Mouse (Mus musculus) forebrain, embryonic 15.5 days (tissue): ENCODE data around the gene Tomm40. TPM values are rescaled to one million over a fixed set of nuclear protein-coding genes. Genes with fewer than 3 reads are reported as not detected.
"Not testable (repeated sequence)": the region's sequence is repeated elsewhere in the genome, so short reads cannot be mapped to it uniquely, and the experiment has no call there.

ENCODE experiments used
- ATAC-seq: fragments of 200-750 bp; cut with Nextera tagmentation; replicated peaks from 2 replicates; pipeline ENCODE4 v1.8.0; 2017; ENCODE audit warnings: mild to moderate bottlenecking, moderate TSS enrichment, moderate library complexity
- H3K27ac ChIP-seq: fragments of 300-500 bp; sonication (generic); replicated peaks from 2 replicates; pipeline ENCODE4 v1.5.1; 2015; ENCODE audit warnings: mild to moderate bottlenecking, inconsistent platforms
- H3K27me3 ChIP-seq: fragments of 300-500 bp; sonication (generic); 2 replicates; pipeline ENCODE4 v1.6.1; 2015; ENCODE audit warnings: inconsistent platforms
- H3K36me3 ChIP-seq: fragments of 300-500 bp; sonication (generic); 2 replicates; pipeline ENCODE4 v1.6.1; 2015; ENCODE audit warnings: mild to moderate bottlenecking, inconsistent platforms
- H3K4me1 ChIP-seq: fragments of 300-500 bp; sonication (generic); 2 replicates; pipeline ENCODE4 v1.6.1; 2015; ENCODE audit warnings: inconsistent platforms
- H3K4me2 ChIP-seq: fragments of 300-500 bp; sonication (generic); replicated peaks from 2 replicates; pipeline ENCODE4 v1.6.1; 2015; ENCODE audit warnings: mild to moderate bottlenecking, inconsistent platforms
- H3K4me3 ChIP-seq: fragments of 300-500 bp; sonication (generic); 2 replicates; pipeline ENCODE4 v1.5.1; 2015; ENCODE audit warnings: mild to moderate bottlenecking, inconsistent platforms
- H3K9ac ChIP-seq: fragments of 300-500 bp; sonication (generic); replicated peaks from 2 replicates; pipeline ENCODE4 v1.6.1; 2015; ENCODE audit warnings: mild to moderate bottlenecking, inconsistent platforms
- H3K9me3 ChIP-seq: fragments of 300-500 bp; sonication (generic); 2 replicates; pipeline ENCODE4 v1.6.1; 2016; ENCODE audit warnings: inconsistent platforms
- WGBS: fragments of 180-500 bp; shearing (Covaris S2); methylation state at CpG from one replicate; pipeline ENCODE4 v1.1.7; 2015; ENCODE audit warnings: mixed read lengths; 5-methylcytosine and 5-hydroxymethylcytosine counted together
- polyA plus RNA-seq: library from polyadenylated mRNA; unstranded; fragments of >200 nt; fragmentation: Nextera tagmentation; extraction: Ambion mirVana; gene quantifications from 2 replicates; pipeline ENCODE4 v1.2.1, GENCODE M21; 2015

The Tomm40 gene
- polyA plus RNA-seq, 1 experiment from 2014 or later, result 137 TPM

- no peak overlapping the region for H3K4me3 ChIP-seq
- no peaks in the 10 kb centered on the region for H3K9me3 ChIP-seq
- no peaks in the 10 kb centered on the region for H3K4me1 ChIP-seq
- H3K9ac ChIP-seq, result no peak overlapping the region
- H3K4me2 ChIP-seq, result no peak overlapping the region
- no peak for ATAC-seq
- H3K27ac ChIP-seq, result no peak overlapping the region
- H3K27me3 ChIP-seq, result no peaks in the 10 kb centered on the region
- no peaks in the 10 kb centered on the region for H3K36me3 ChIP-seq
- WGBS, result 86% methylated on average over 4 of the region's 4 CpGs
These were observed 24.4 kb downstream of the Tomm40 start for GRCm38 (mm10) chr7:19690845-19691244.

DNA sequence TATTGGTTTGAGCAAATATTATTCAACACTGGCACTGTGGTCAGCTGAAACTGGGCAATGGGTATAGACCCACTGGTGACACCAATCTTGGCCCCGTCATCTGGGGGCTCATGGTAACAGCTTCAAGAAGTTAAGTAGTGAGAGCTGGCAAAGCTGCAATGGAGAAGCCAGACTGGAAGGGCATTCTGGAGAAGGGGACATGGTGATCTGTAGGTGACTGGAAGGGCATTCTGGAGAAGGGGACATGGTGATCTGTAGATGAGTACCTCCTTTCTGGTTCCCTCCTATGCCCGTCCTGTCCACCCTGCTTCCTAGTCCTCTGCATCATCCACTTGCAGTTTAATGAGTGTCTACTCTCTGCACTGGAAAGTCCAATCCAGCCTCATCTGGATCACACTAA lies 26.6 kb downstream of the Tomm40 start:
- no peak overlapping the region for H3K27ac ChIP-seq
- no peak overlapping the region for H3K4me3 ChIP-seq
- no peaks in the 10 kb centered on the region for H3K4me1 ChIP-seq
- H3K36me3 ChIP-seq, result no peaks in the 10 kb centered on the region
- H3K9me3 ChIP-seq, result no peaks in the 10 kb centered on the region
- no peaks in the 10 kb centered on the region for H3K27me3 ChIP-seq
- no peak overlapping the region for H3K9ac ChIP-seq
- no peak overlapping the region for H3K4me2 ChIP-seq
- ATAC-seq, result no peak
- WGBS, result 98% methylated on average over 2 of the region's 2 CpGs

DNA sequence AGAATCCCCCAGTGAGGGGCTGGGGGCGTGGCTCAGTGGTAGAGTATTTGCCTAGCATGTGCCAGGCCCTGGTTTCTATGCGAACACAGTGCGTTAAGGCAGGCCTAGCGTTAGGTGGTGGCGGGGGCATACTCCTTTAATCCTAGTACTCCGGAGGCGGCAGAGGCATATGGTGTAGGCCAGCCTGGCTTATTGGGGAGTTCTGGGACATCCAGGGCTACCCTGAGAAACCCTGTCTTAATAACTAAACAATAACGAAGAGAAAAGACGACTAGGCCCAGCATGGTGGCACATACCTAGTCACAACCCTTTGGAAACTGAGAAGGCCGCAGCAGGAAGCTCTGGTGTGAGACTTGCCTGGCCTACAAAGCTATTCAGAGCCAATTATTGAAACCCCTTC lies 27.1 kb downstream of the Tomm40 start:
- ATAC-seq, result no peak
- H3K27ac ChIP-seq, result no peak overlapping the region
- H3K4me3 ChIP-seq, result no peak overlapping the region
- no peaks in the 10 kb centered on the region for H3K27me3 ChIP-seq
- no peak overlapping the region for H3K4me2 ChIP-seq
- no peak overlapping the region for H3K9ac ChIP-seq
- H3K9me3 ChIP-seq, result no peaks in the 10 kb centered on the region
- WGBS, result 91% methylated on average over 10 of the region's 10 CpGs
- no peaks in the 10 kb centered on the region for H3K36me3 ChIP-seq
- no peaks in the 10 kb centered on the region for H3K4me1 ChIP-seq

GRCm38 (mm10) chr7:19686927-19687583 lies 28.2 kb downstream of the Tomm40 start:
- not testable (repeated sequence) for H3K27me3 ChIP-seq, H3K27ac ChIP-seq, H3K4me1 ChIP-seq, H3K9ac ChIP-seq, ATAC-seq, H3K4me3 ChIP-seq, H3K36me3 ChIP-seq, H3K4me2 ChIP-seq, H3K9me3 ChIP-seq
- 74% methylated on average over 8 of the region's 8 CpGs for WGBS

DNA sequence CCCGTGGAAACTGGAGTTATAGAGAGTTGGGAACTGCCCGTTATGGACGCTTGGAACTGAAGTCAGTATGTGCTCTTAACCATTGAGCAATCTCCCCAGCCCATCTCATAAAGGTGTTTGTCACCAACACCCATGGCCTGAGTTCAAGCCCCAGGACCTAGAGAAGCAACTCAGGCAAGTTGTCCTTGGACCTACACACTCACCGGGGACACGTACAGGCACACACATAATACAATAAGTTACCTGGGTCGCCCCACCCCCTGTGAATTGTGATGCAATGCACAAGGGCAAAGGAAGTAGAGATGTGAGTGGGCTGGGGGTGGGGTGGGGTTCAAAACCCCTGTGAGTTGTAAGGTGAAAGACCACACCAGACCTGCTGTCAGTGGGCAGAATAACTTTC lies 28.7 kb downstream of the Tomm40 start:
- no peak for ATAC-seq
- no peaks in the 10 kb centered on the region for H3K36me3 ChIP-seq
- H3K27me3 ChIP-seq, result no peaks in the 10 kb centered on the region
- H3K4me3 ChIP-seq, result no peak overlapping the region
- WGBS, result 84% methylated on average over 6 of the region's 6 CpGs
- H3K9me3 ChIP-seq, result no peaks in the 10 kb centered on the region
- no peaks in the 10 kb centered on the region for H3K4me1 ChIP-seq
- no peak overlapping the region for H3K9ac ChIP-seq
- no peak overlapping the region for H3K4me2 ChIP-seq
- no peak overlapping the region for H3K27ac ChIP-seq

DNA sequence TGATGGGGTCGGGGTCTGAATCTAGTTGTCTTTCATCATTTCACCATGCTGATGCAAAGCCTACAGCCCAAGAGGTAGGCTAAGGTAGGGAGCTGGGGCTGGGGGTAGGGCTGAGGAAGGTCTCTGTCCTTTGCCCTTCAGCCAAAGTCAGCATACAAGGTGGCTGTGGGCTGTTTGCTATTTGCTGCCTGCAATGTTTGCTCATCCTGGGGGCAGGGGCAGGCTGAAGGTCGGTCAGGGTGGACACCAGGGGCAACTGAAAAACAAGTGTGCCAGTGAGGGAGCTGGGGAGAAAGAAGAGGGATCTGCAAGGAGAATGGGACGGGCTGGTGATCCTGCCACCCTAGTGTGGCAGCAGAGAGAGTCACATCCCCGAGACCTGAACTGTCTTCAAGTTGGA lies 29.9 kb downstream of the Tomm40 start:
- WGBS, result 60% methylated on average over 4 of the region's 4 CpGs
- Histone ChIP-seq H3K4me2 (no peak overlapping the region), H3K27ac (no peak overlapping the region), H3K4me3 (no peak overlapping the region), H3K4me1 (no peaks in the 10 kb centered on the region), H3K27me3 (no peaks in the 10 kb centered on the region), H3K9ac (no peak overlapping the region), H3K9me3 (no peaks in the 10 kb centered on the region), H3K36me3 (no peaks in the 10 kb centered on the region)
- ATAC-seq, result no peak

DNA sequence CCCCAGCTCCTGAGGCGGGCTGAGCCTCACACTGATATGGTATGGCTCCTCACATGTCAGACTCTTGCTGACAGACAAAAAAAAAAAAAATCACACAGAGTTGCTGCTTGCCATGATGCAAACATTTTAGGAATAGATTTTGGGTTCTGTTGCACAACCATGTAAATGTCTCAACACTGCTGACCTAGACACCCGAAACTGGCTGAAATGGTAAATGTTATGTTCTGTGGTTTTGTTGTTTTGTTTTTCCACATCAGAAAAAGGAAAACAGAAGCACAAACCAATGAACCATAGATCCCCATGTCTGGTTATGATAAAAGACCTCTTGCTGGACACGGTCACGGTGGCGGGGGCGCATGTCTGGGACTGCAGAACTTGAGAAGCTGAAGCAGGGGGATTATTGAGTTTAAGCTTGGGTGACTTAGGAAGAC lies 31.5 kb downstream of the Tomm40 start:
- Histone ChIP-seq H3K4me3 (no peak overlapping the region), H3K4me2 (no peak overlapping the region), H3K4me1 (no peaks in the 10 kb centered on the region), H3K9me3 (no peaks in the 10 kb centered on the region), H3K27ac (no peak overlapping the region), H3K27me3 (no peaks in the 10 kb centered on the region), H3K9ac (no peak overlapping the region), H3K36me3 (no peaks in the 10 kb centered on the region)
- 92% methylated on average over 6 of the region's 6 CpGs for WGBS
- no peak for ATAC-seq

DNA sequence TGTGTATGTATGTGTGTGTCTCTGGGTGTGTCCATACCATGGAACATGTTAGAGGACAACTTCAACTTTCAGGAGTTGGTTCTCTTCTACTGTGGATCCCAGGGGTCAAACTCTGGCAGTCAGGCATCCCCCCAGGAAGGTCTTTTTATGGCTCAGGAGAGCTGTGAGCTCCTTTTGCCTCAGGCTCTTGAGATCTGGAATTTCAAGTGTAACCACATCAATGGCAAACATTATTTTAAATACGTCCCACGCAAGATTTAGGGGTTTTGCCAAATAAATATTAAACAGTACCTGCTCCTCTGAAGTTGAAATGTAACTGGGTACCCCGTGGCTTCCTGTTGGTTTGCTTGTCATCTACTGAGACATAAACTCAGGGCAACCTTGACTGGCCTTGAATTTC lies 32.3 kb downstream of the Tomm40 start:
- 75% methylated on average over 3 of the region's 3 CpGs for WGBS
- no peaks in the 10 kb centered on the region for H3K27me3 ChIP-seq

GRCm38 (mm10) chr7:19681202-19681694 lies 34.0 kb downstream of the Tomm40 start, which contains the start of the genes Gm44805 and Apoc4:
Gene Gm44805 (minus strand): TSS chr7:19681423.
Gene Apoc4 (minus strand): TSS chr7:19681479.
- 68% methylated on average over 8 of the region's 8 CpGs for WGBS
- Histone ChIP-seq H3K36me3 (no peaks in the 10 kb centered on the region), H3K27me3 (no peaks in the 10 kb centered on the region), H3K4me3 (no peak within 1 kb of the TSS), H3K9ac (no peak within 1 kb of the TSS), H3K27ac (no peak within 1 kb of the TSS), H3K9me3 (no peaks in the 10 kb centered on the region), H3K4me2 (no peak within 1 kb of the TSS), H3K4me1 (no peaks in the 10 kb centered on the region)
- ATAC-seq, result no peak

More for the DNA sequence above, 32.3 kb downstream of the Tomm40 start:
- no peaks in the 10 kb centered on the region for H3K4me1 ChIP-seq
- H3K9me3 ChIP-seq, result no peaks in the 10 kb centered on the region
- no peak overlapping the region for H3K4me2 ChIP-seq
- H3K27ac ChIP-seq, result no peak overlapping the region
- no peaks in the 10 kb centered on the region for H3K36me3 ChIP-seq
- no peak for ATAC-seq
- no peak overlapping the region for H3K9ac ChIP-seq
- H3K4me3 ChIP-seq, result no peak overlapping the region

GRCm38 (mm10) chr7:19680702-19681101 lies 34.5 kb downstream of the Tomm40 start:
- ATAC-seq, result no peak
- Histone ChIP-seq H3K4me1 (no peaks in the 10 kb centered on the region), H3K27me3 (no peaks in the 10 kb centered on the region), H3K4me3 (no peak overlapping the region), H3K36me3 (no peaks in the 10 kb centered on the region), H3K9me3 (no peaks in the 10 kb centered on the region), H3K4me2 (no peak overlapping the region), H3K27ac (no peak overlapping the region), H3K9ac (no peak overlapping the region)
- WGBS, result 89% methylated on average over 2 of the region's 2 CpGs

DNA sequence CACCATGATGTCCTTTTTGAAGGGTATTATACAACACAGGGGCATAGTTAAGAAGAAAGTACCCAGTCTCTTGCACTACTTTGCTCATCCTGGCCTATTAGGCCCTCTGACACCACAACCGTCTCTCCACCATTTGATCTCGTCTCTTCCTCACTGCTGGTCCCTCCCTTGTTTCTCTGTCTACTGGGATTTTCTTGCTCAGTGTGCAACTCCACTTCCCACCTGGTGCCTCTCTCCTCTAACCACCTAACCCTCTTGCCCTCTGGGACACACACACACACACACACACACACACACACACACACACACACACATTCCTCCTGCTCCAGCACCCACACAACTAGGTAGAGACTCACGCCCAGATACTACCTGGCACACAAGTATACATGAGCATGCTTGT lies 36.3 kb downstream of the Tomm40 start:
- no peak for ATAC-seq
- no peaks in the 10 kb centered on the region for H3K36me3 ChIP-seq
- no peak overlapping the region for H3K27ac ChIP-seq
- 90% methylated on average over 3 of the region's 3 CpGs for WGBS
- H3K4me3 ChIP-seq, result no peak overlapping the region
- H3K27me3 ChIP-seq, result no peaks in the 10 kb centered on the region
- H3K4me1 ChIP-seq, result no peaks in the 10 kb centered on the region
- H3K9me3 ChIP-seq, result no peaks in the 10 kb centered on the region
- H3K4me2 ChIP-seq, result no peak overlapping the region
- no peak overlapping the region for H3K9ac ChIP-seq

GRCm38 (mm10) chr7:19677872-19678271 lies 37.4 kb downstream of the Tomm40 start, which contains the start of gene Apoc2:
Gene Apoc2 (minus strand): TSS chr7:19677941.
- no peaks in the 10 kb centered on the region for H3K4me1 ChIP-seq
- H3K4me2 ChIP-seq, result no peak within 1 kb of the TSS
- no peak within 1 kb of the TSS for H3K4me3 ChIP-seq
- H3K27me3 ChIP-seq, result no peaks in the 10 kb centered on the region
- H3K9ac ChIP-seq, result no peak within 1 kb of the TSS
- ATAC-seq, result no peak
- no peak within 1 kb of the TSS for H3K27ac ChIP-seq
- 82% methylated on average over 8 of the region's 8 CpGs for WGBS
- H3K9me3 ChIP-seq, result no peaks in the 10 kb centered on the region
- H3K36me3 ChIP-seq, result no peaks in the 10 kb centered on the region

- Histone ChIP-seq H3K4me1 (no peaks in the 10 kb centered on the region), H3K36me3 (no peaks in the 10 kb centered on the region)
- 72% methylated on average over 1 of the region's 1 CpGs for WGBS
These were observed 38.6 kb downstream of the Tomm40 start for GRCm38 (mm10) chr7:19676662-19677061.

More at GRCm38 (mm10) chr7:19676662-19677061, 38.6 kb downstream of the Tomm40 start:
- H3K4me3 ChIP-seq, result no peak overlapping the region
- H3K4me2 ChIP-seq, result no peak overlapping the region
- no peak overlapping the region for H3K27ac ChIP-seq
- no peaks in the 10 kb centered on the region for H3K9me3 ChIP-seq
- no peaks in the 10 kb centered on the region for H3K27me3 ChIP-seq
- no peak overlapping the region for H3K9ac ChIP-seq
- no peak for ATAC-seq
